ENCODE assay signal across 8 mouse cellular contexts in genomic region chr13:104048835-104049234, GRCm38 (mm10).
DNase-seq lines count a peak whose midpoint lies in the region; ATAC-seq lines count a peak whose summit lies in the region.

No protein-coding gene starts in this region.

- H3K4me1 ChIP-seq in hindbrain, embryonic 15.5 days (replicated peaks): no peaks in the 10 kb centered on the region
- no peaks in the 10 kb centered on the region for H3K4me1 ChIP-seq in hindbrain, embryonic 12.5 days
- no peaks in the 10 kb centered on the region for H3K4me1 ChIP-seq in hindbrain, embryonic 16.5 days (ENCODE audit: control insufficient read depth, insufficient read depth, low read depth, low read length)

- intact Hi-C loops in gastrocnemius, postnatal 14 days (cut with DNase I; ENCODE audit: low total_unique reads): loop anchor here (5.0 to 10.0 kb wide), 2 partner anchors 124 to 192 kb away; partner anchors contain the start of gene Erbin

- H3K27ac ChIP-seq in hindbrain, embryonic 15.5 days (replicated peaks): no peak overlapping the region
- H3K27ac ChIP-seq in hindbrain, embryonic 12.5 days: no peak overlapping the region
- H3K27ac ChIP-seq in hindbrain, embryonic 16.5 days (ENCODE audit: low read depth, low read length): no peak overlapping the region

- no peak overlapping the region for H3K9ac ChIP-seq in hindbrain, embryonic 15.5 days
- H3K9ac ChIP-seq in hindbrain, embryonic 12.5 days: no peak overlapping the region
- H3K9ac ChIP-seq in hindbrain, embryonic 16.5 days (ENCODE audit: low read depth, low read length): no peak overlapping the region

- no peak overlapping the region for H3K4me2 ChIP-seq in hindbrain, embryonic 15.5 days
- H3K4me2 ChIP-seq in hindbrain, embryonic 12.5 days (replicated peaks): no peak overlapping the region
- no peak overlapping the region for H3K4me2 ChIP-seq in hindbrain, embryonic 16.5 days (ENCODE audit: low read length)

- peaks cover 52% of the 10 kb centered on the region for H3K36me3 ChIP-seq in hindbrain, embryonic 15.5 days
- peaks cover 18% of the 10 kb centered on the region for H3K36me3 ChIP-seq in hindbrain, embryonic 12.5 days
- H3K36me3 ChIP-seq in hindbrain, embryonic 16.5 days (ENCODE audit: control insufficient read depth, insufficient read depth, low read length): peaks cover 14% of the 10 kb centered on the region

- H3K27me3 ChIP-seq in hindbrain, embryonic 15.5 days: no peaks in the 10 kb centered on the region
- no peaks in the 10 kb centered on the region for H3K27me3 ChIP-seq in hindbrain, embryonic 12.5 days
- no peaks in the 10 kb centered on the region for H3K27me3 ChIP-seq in hindbrain, embryonic 16.5 days (replicated peaks; ENCODE audit: control insufficient read depth, insufficient read depth, low read length)

- ATAC-seq in hindbrain, embryonic 15.5 days (ENCODE audit: low FRiP score, low read depth): peak; percentile 45; the same call in 1 of the 2 replicates
- ATAC-seq in hindbrain, embryonic 12.5 days (ENCODE audit: low FRiP score): no peak; the same call in 1 of the 2 replicates
- ATAC-seq in hindbrain, embryonic 16.5 days: peak; percentile 76
- ATAC-seq in megakaryocyte progenitor cell, adult 5-6 weeks (replicated peaks; ENCODE audit: poor library complexity): 0 out of 2 replicates have a peak, but pooled peaks have one; percentile 9
- ATAC-seq in megakaryocyte-erythroid progenitor cell, adult 5-6 weeks (replicated peaks; ENCODE audit: low FRiP score, low TSS enrichment, poor library complexity, severe bottlenecking): no peak

- peak; percentile 70 for DNase-seq in adipocyte (ENCODE audit: low spot score)
- no peak for DNase-seq in adrenal gland, adult 18-20 months (ENCODE audit: low spot score in 2 of 2)
- no peak for DNase-seq in gastrocnemius, postnatal 14 days

- 76% methylated on average over 3 of the region's 3 CpGs for WGBS in hindbrain, embryonic 15.5 days
- 77% methylated on average over 3 of the region's 3 CpGs for WGBS in hindbrain, embryonic 12.5 days
- 54% methylated on average over 3 of the region's 3 CpGs for WGBS in hindbrain, embryonic 16.5 days

- H3K4me3 ChIP-seq in hindbrain, embryonic 15.5 days: no peak overlapping the region
- H3K4me3 ChIP-seq in hindbrain, embryonic 12.5 days: no peak overlapping the region
- no peak overlapping the region for H3K4me3 ChIP-seq in hindbrain, embryonic 16.5 days (ENCODE audit: low read length)

- H3K9me3 ChIP-seq in hindbrain, embryonic 15.5 days: no peaks in the 10 kb centered on the region
- no peaks in the 10 kb centered on the region for H3K9me3 ChIP-seq in hindbrain, embryonic 12.5 days (replicated peaks)
- H3K9me3 ChIP-seq in hindbrain, embryonic 16.5 days (ENCODE audit: control insufficient read depth, low read length): no peaks in the 10 kb centered on the region

Comparison
In these comparisons a context has a peak if more than half of its experiments do, and no peak if none do; other contexts are left out.
1. ATAC-seq: peak in hindbrain, embryonic 15.5 days (single experiment), hindbrain, embryonic 16.5 days (single experiment) and megakaryocyte progenitor cell, adult 5-6 weeks (single experiment); none in hindbrain, embryonic 12.5 days (single experiment) and megakaryocyte-erythroid progenitor cell, adult 5-6 weeks (single experiment).